Mouse (Mus musculus): ENCODE data around the gene Hist1h2br. TPM values are rescaled to one million over a fixed set of nuclear protein-coding genes. Genes with fewer than 3 reads are reported as not detected.

The Hist1h2br gene
- 5.0 TPM for polyA plus RNA-seq (2017; shearing (Covaris generic))

DNA sequence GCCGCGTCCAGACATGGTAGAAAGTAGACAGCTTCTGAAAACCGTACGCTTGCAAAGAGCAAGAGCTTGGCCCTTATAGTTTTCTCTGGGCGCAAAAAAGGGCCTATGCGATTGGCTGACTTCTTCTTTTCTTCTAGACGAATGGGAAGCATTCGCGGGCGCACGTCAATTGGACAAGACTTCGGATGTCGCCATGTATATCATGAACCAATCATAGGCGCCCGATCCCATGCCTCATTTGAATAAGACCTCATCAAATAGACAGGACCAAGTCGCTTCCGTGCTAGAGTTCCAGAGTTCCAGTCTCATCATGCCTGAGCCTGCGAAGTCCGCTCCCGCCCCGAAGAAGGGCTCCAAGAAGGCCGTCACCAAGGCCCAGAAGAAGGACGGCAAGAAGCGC is at the start of gene Hist1h2br, which contains the start of gene Hist1h2ap:
Gene Hist1h2br (plus strand): TSS at position 283 of the 400 bp plus-strand sequence.
Gene Hist1h2ap (minus strand): TSS at position 47 of the 400 bp plus-strand sequence.

DNA sequence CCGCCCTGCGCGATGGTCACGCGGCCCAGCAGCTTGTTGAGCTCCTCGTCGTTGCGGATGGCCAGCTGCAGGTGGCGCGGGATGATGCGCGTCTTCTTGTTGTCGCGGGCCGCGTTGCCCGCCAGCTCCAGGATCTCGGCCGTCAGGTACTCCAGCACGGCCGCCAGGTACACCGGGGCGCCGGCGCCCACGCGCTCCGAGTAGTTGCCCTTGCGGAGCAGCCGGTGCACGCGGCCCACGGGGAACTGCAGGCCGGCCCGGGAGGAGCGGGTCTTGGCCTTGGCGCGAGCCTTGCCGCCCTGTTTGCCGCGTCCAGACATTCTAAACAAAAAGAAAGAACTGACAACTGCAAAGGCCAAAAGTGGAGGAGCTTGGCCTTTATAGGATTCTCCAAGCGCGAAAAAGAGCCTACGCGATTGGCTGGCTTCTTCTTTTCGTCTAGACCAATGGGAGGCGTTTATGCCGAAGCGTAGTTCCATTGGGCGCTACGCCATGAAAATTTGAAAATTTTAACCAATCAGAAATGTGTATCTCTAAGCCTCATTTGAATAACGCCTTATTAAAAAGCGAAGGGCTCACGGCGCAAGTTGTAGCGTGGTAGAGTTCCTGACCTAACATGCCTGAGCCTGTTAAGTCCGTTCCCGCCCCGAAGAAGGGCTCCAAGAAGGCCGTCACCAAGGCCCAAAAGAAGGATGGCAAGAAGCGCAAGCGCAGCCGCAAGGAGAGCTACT is 46.5 kb upstream of the Hist1h2br start, which contains the start of the genes Hist1h2an and Hist1h2bp:
Gene Hist1h2an (minus strand): TSS at position 320 of the 731 bp plus-strand sequence.
Gene Hist1h2bp (plus strand): TSS at position 563 of the 731 bp plus-strand sequence.

DNA sequence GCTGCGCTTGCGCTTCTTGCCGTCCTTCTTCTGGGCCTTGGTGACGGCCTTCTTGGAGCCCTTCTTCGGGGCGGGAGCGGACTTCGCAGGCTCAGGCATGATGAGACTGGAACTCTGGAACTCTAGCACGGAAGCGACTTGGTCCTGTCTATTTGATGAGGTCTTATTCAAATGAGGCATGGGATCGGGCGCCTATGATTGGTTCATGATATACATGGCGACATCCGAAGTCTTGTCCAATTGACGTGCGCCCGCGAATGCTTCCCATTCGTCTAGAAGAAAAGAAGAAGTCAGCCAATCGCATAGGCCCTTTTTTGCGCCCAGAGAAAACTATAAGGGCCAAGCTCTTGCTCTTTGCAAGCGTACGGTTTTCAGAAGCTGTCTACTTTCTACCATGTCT is 23.5 kb upstream of the Hist1h2br start, which contains the start of the genes Hist1h2bq and Hist1h2ao:
Gene Hist1h2bq (minus strand): TSS at position 125 of the 400 bp plus-strand sequence.
Gene Hist1h2ao (plus strand): TSS at position 393 of the 400 bp plus-strand sequence.

GRCm38 (mm10) chr13:21811539-21811938 is 22.0 kb upstream of the Hist1h2br start, which contains the start of gene Hist1h4m:
TSS of gene Hist1h4m (plus strand) at chr13:21811746.

GRCm38 (mm10) chr13:21831418-21832394 is 1.8 kb upstream of the Hist1h2br start, which contains the start of gene Hist1h4n:
TSS of gene Hist1h4n (minus strand) at chr13:21832196.

Other genes with a start within 250 kb of the Hist1h2br start
- gene Olfr1362, start 219.7 kb upstream of the Hist1h2br start, polyA plus RNA-seq (2017; shearing (Covaris generic)): not detected
- gene Olfr11, start 191.2 kb upstream of the Hist1h2br start, polyA plus RNA-seq (2017; shearing (Covaris generic)): not detected
- not detected for gene Olfr1361, start 170.4 kb upstream of the Hist1h2br start, polyA plus RNA-seq (2017; shearing (Covaris generic))
- gene Olfr1360, start 156.3 kb upstream of the Hist1h2br start, polyA plus RNA-seq (2017; shearing (Covaris generic)): not detected
- gene Olfr1359, start 135.6 kb upstream of the Hist1h2br start, polyA plus RNA-seq (2017; shearing (Covaris generic)): not detected
- 2.4 TPM for gene Hist1h2bl, start 117.6 kb upstream of the Hist1h2br start, polyA plus RNA-seq (2017; shearing (Covaris generic))
- gene Hist1h2ai, start 117.3 kb upstream of the Hist1h2br start, polyA plus RNA-seq (2017; shearing (Covaris generic)): 14.3 TPM
- gene Hist1h3h, start 116.1 kb upstream of the Hist1h2br start, polyA plus RNA-seq (2017; shearing (Covaris generic)): not detected
- gene Hist1h2bm, start 111.7 kb upstream of the Hist1h2br start, polyA plus RNA-seq (2017; shearing (Covaris generic)): 0.87 TPM
- gene Hist1h4j, start 98.7 kb upstream of the Hist1h2br start, polyA plus RNA-seq (2017; shearing (Covaris generic)): 0.80 TPM
- 8.1 TPM for gene Hist1h4k, start 83.2 kb upstream of the Hist1h2br start, polyA plus RNA-seq (2017; shearing (Covaris generic))
- gene Hist1h2ak, start 79.9 kb upstream of the Hist1h2br start, polyA plus RNA-seq (2017; shearing (Covaris generic)): 1.6 TPM
- not detected for gene Hist1h2bn, start 79.6 kb upstream of the Hist1h2br start, polyA plus RNA-seq (2017; shearing (Covaris generic))
- gene Hist1h1b, start 53.1 kb upstream of the Hist1h2br start, polyA plus RNA-seq (2017; shearing (Covaris generic)): 1.8 TPM
- gene Hist1h3i, start 50.4 kb upstream of the Hist1h2br start, polyA plus RNA-seq (2017; shearing (Covaris generic)): 1.1 TPM
- 0.99 TPM for gene Hist1h2an, start 46.5 kb upstream of the Hist1h2br start, polyA plus RNA-seq (2017; shearing (Covaris generic))
- not detected for gene Hist1h2bp, start 46.3 kb upstream of the Hist1h2br start, polyA plus RNA-seq (2017; shearing (Covaris generic))
- gene Hist1h2bq, start 23.5 kb upstream of the Hist1h2br start, polyA plus RNA-seq (2017; shearing (Covaris generic)): 5.0 TPM
- not detected for gene Hist1h2ao, start 23.3 kb upstream of the Hist1h2br start, polyA plus RNA-seq (2017; shearing (Covaris generic))
- 36.0 TPM for gene Hist1h4m, start 22.0 kb upstream of the Hist1h2br start, polyA plus RNA-seq (2017; shearing (Covaris generic))
- gene Hist1h4n, start 1.5 kb upstream of the Hist1h2br start, polyA plus RNA-seq (2017; shearing (Covaris generic)): 18.1 TPM
- 144 TPM for gene Hist1h2ap, start 236 bp upstream of the Hist1h2br start, polyA plus RNA-seq (2017; shearing (Covaris generic))
- gene Zfp184, start 111.4 kb downstream of the Hist1h2br start, polyA plus RNA-seq (2017; shearing (Covaris generic)): not detected
- not detected for gene Pom121l2, start 147.5 kb downstream of the Hist1h2br start, polyA plus RNA-seq (2017; shearing (Covaris generic))
- gene Prss16, start 176.0 kb downstream of the Hist1h2br start, polyA plus RNA-seq (2017; shearing (Covaris generic)): 0.57 TPM
- gene Hist1h2ah, start 201.8 kb downstream of the Hist1h2br start, polyA plus RNA-seq (2017; shearing (Covaris generic)): not detected
- 0.47 TPM for gene Hist1h2bk, start 202.1 kb downstream of the Hist1h2br start, polyA plus RNA-seq (2017; shearing (Covaris generic))
- gene Hist1h4i, start 207.6 kb downstream of the Hist1h2br start, polyA plus RNA-seq (2017; shearing (Covaris generic)): 9.4 TPM
- 0.59 TPM for gene Hist1h2ag, start 209.2 kb downstream of the Hist1h2br start, polyA plus RNA-seq (2017; shearing (Covaris generic))
- gene Hist1h2bj, start 209.5 kb downstream of the Hist1h2br start, polyA plus RNA-seq (2017; shearing (Covaris generic)): 2.6 TPM